Mouse (Mus musculus) limb, embryonic 10.5 days (tissue): ENCODE results near the gene Gm10190. TPM values are rescaled to one million over a fixed set of nuclear protein-coding genes. Genes with fewer than 3 reads are reported as not detected.

Experiments
- DNase-seq: peaks from one replicate; pipeline ENCODE4 v3.0.0-alpha.2; 2017; ENCODE audit warnings: low spot score
- H3K27ac ChIP-seq: fragments of 300-500 bp; sonication (generic); 2 replicates; pipeline ENCODE4 v1.5.1; 2016; ENCODE audit warnings: mild to moderate bottlenecking
- H3K27me3 ChIP-seq: fragments of 300-500 bp; sonication (generic); 2 replicates; pipeline ENCODE4 v1.6.1; 2016; ENCODE audit warnings: low read depth, mild to moderate bottlenecking; ENCODE audit not compliant: poor library complexity, severe bottlenecking
- H3K36me3 ChIP-seq: fragments of 300-500 bp; sonication (generic); 2 replicates; pipeline ENCODE4 v1.6.1; 2016; ENCODE audit warnings: mild to moderate bottlenecking, moderate library complexity
- H3K4me1 ChIP-seq: fragments of 300-500 bp; sonication (generic); 2 replicates; pipeline ENCODE4 v1.6.1; 2016
- H3K4me3 ChIP-seq: fragments of 300-500 bp; sonication (generic); 2 replicates; pipeline ENCODE4 v1.5.1; 2016; ENCODE audit warnings: mild to moderate bottlenecking, moderate library complexity
- H3K9me3 ChIP-seq: fragments of 300-500 bp; sonication (generic); replicated peaks from 2 replicates; pipeline ENCODE4 v1.6.1; 2016; ENCODE audit warnings: mild to moderate bottlenecking
- WGBS: fragments of 180-500 bp; shearing (Covaris S2); methylation state at CpG from one replicate; pipeline ENCODE4 v1.1.7; 2016; 5-methylcytosine and 5-hydroxymethylcytosine counted together
- polyA plus RNA-seq: library from polyadenylated mRNA; unstranded; fragments of >200 nt; fragmentation: Nextera tagmentation; extraction: Ambion mirVana; gene quantifications from 2 replicates; pipeline ENCODE4 v1.2.1, GENCODE M21; 2016

Gm10190 gene
- polyA plus RNA-seq, 1 experiment from 2014 or later: 1.1 TPM

DNA sequence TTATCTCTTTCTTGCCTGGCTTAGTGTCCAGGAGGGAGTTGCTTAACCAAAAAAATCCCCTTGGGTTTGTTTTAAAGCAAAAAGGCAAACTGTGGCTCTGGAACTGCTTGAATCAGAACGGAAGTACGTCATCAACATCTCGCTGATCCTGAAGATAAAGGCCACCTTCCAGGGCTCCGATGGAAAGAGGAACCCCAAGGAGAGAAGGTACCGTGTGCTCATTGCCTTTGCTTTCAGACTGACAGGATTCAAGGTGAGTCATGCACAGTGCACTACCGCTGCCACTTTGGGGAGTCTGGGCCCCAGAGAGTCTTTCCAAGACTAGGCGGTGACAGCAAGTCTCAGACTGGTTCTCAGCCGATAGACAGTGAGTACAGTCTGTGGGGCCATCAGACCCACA, 13.1 kb downstream of the Gm10190 start:
- Histone ChIP-seq H3K27me3 (no peaks in the 10 kb centered on the region), H3K4me3 (no peak overlapping the region), H3K9me3 (no peaks in the 10 kb centered on the region), H3K27ac (no peak overlapping the region), H3K36me3 (no peaks in the 10 kb centered on the region), H3K4me1 (no peaks in the 10 kb centered on the region)
- 90% methylated on average over 8 of the region's 8 CpGs for WGBS
- DNase-seq: no peak

GRCm38 (mm10) chr17:80347234-80347633, 26.1 kb downstream of the Gm10190 start:
- Histone ChIP-seq H3K27me3 (no peaks in the 10 kb centered on the region), H3K36me3 (no peaks in the 10 kb centered on the region), H3K27ac (peak overlapping the region; percentile 12; the same call in 1 of the 2 replicates), H3K4me1 (peaks cover 11% of the 10 kb centered on the region; the same call in 1 of the 2 replicates), H3K4me3 (no peak overlapping the region), H3K9me3 (no peaks in the 10 kb centered on the region)
- DNase-seq: no peak
- 64% methylated on average over 6 of the region's 6 CpGs for WGBS

GRCm38 (mm10) chr17:80346591-80347125, 26.7 kb downstream of the Gm10190 start:
- H3K4me1 ChIP-seq: peaks cover 11% of the 10 kb centered on the region; the same call in 1 of the 2 replicates
- 0 out of 2 replicates have a peak overlapping the region, but pooled peaks have one; percentile 25 for H3K27ac ChIP-seq
- H3K27me3 ChIP-seq: no peaks in the 10 kb centered on the region
- 71% methylated on average over 11 of the region's 11 CpGs for WGBS
- no peak overlapping the region for H3K4me3 ChIP-seq
- no peaks in the 10 kb centered on the region for H3K9me3 ChIP-seq
- no peaks in the 10 kb centered on the region for H3K36me3 ChIP-seq
- no peak for DNase-seq

GRCm38 (mm10) chr17:80345277-80345676, 28.1 kb downstream of the Gm10190 start:
- DNase-seq: peak; percentile 35
- WGBS: 80% methylated on average over 4 of the region's 4 CpGs
- H3K36me3 ChIP-seq: no peaks in the 10 kb centered on the region

DNA sequence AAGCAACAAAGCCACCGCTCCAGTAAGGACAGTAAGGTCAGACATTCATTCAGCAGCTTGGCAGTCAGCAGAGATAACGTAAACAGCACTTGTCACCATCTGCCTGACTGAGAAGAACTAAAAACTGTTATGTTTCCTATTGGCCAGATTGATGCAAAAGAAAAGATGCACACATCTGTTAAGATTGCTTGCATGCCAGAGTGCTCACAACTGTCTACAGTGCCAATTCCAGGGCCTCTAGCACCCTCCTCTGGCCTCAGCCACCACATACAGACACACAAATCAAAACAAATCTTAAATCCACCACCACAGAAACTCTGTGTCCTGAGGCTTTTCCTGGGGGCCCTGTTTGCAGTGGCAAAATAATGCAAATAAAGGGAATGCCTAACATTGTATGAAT, 41.0 kb downstream of the Gm10190 start:
- 90% methylated on average over 2 of the region's 2 CpGs for WGBS
- Histone ChIP-seq H3K36me3 (no peaks in the 10 kb centered on the region), H3K27me3 (no peaks in the 10 kb centered on the region), H3K27ac (no peak overlapping the region), H3K4me1 (no peaks in the 10 kb centered on the region), H3K4me3 (no peak overlapping the region), H3K9me3 (no peaks in the 10 kb centered on the region)
- DNase-seq: no peak

More at GRCm38 (mm10) chr17:80345277-80345676, 28.1 kb downstream of the Gm10190 start:
- no peak overlapping the region for H3K27ac ChIP-seq
- peaks cover 11% of the 10 kb centered on the region; the same call in 1 of the 2 replicates for H3K4me1 ChIP-seq
- no peaks in the 10 kb centered on the region for H3K9me3 ChIP-seq
- H3K4me3 ChIP-seq: no peak overlapping the region
- H3K27me3 ChIP-seq: no peaks in the 10 kb centered on the region

GRCm38 (mm10) chr17:80326431-80326830, 46.9 kb downstream of the Gm10190 start:
- no peaks in the 10 kb centered on the region; the same call in 1 of the 2 replicates for H3K4me1 ChIP-seq
- no peaks in the 10 kb centered on the region for H3K36me3 ChIP-seq
- H3K27me3 ChIP-seq: no peaks in the 10 kb centered on the region
- H3K27ac ChIP-seq: no peak overlapping the region
- no peaks in the 10 kb centered on the region for H3K9me3 ChIP-seq
- DNase-seq: no peak
- 74% methylated on average over 3 of the region's 3 CpGs for WGBS
- H3K4me3 ChIP-seq: no peak overlapping the region

DNA sequence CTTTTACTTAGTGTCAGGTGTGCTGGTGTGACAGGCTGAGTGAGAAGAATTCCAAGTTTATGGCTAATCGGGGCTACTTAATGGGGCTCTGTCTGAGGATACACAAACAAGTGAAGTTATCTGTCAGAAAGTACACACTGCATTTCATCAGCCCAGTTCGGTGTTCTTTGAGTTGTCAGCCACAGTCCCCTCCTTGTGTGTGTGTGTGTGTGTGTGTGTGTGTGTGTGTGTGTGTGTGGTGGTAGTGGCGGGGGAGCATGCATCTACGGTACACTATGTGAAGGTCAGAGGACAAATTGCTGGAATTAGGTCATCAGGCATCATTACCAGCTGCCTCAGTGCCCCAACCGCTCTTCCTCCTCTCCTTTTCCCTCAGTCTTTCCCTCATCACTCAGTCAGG, 47.9 kb downstream of the Gm10190 start:
- H3K4me1 ChIP-seq: no peaks in the 10 kb centered on the region; the same call in 1 of the 2 replicates
- no peak overlapping the region for H3K4me3 ChIP-seq
- H3K27ac ChIP-seq: no peak overlapping the region
- no peaks in the 10 kb centered on the region for H3K27me3 ChIP-seq
- H3K36me3 ChIP-seq: no peaks in the 10 kb centered on the region
- 92% methylated on average over 4 of the region's 5 CpGs for WGBS
- no peak for DNase-seq
- no peaks in the 10 kb centered on the region for H3K9me3 ChIP-seq

- H3K4me1 ChIP-seq: no peaks in the 10 kb centered on the region; the same call in 1 of the 2 replicates
- H3K27ac ChIP-seq: no peak overlapping the region
- no peaks in the 10 kb centered on the region for H3K9me3 ChIP-seq
- H3K4me3 ChIP-seq: no peak overlapping the region
- no peaks in the 10 kb centered on the region for H3K27me3 ChIP-seq
- H3K36me3 ChIP-seq: no peaks in the 10 kb centered on the region
- 82% methylated on average over 7 of the region's 7 CpGs for WGBS
- DNase-seq: no peak
Observed at GRCm38 (mm10) chr17:80324521-80324920, 48.8 kb downstream of the Gm10190 start.

DNA sequence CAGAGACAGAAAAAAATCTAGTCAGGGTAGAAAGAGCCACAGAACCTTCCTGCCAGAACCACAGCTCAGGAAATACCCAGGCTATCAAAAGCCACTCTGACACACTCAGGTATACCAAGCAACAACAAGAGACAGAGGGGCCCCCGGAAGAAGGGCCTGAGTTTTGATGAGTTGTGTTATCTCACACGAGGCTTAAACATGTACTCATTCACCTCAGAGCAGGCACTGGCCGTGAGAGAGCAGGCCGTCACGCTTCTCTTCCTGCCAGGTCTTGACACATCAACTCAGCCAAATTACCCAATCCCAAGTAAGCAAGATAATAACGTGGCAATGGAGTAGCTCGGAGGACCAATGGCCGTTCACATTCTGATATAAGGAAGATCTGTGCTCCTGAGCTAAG, 49.7 kb downstream of the Gm10190 start:
- Histone ChIP-seq H3K27me3 (no peaks in the 10 kb centered on the region), H3K27ac (no peak overlapping the region), H3K36me3 (no peaks in the 10 kb centered on the region), H3K4me3 (no peak overlapping the region), H3K4me1 (no peaks in the 10 kb centered on the region; the same call in 1 of the 2 replicates), H3K9me3 (no peaks in the 10 kb centered on the region)
- WGBS: 80% methylated on average over 8 of the region's 8 CpGs
- no peak for DNase-seq

Other genes with a start within 250 kb of the Gm10190 start
- 11.5 and 12.8 TPM in 2 replicates for gene Galm, start 246.1 kb downstream of the Gm10190 start, polyA plus RNA-seq
- gene Srsf7, start 166.2 kb downstream of the Gm10190 start, polyA plus RNA-seq: 882 and 949 TPM in 2 replicates
- 0.09 and 0.24 TPM in 2 replicates for gene Ttc39d, start 166.1 kb downstream of the Gm10190 start, polyA plus RNA-seq
- gene Gemin6, start 149.1 kb downstream of the Gm10190 start, polyA plus RNA-seq: 52.2 and 56.9 TPM in 2 replicates
- 20.0 and 23.9 TPM in 2 replicates for gene Morn2, start 83.3 kb downstream of the Gm10190 start, polyA plus RNA-seq
- gene Dhx57, start 83.1 kb downstream of the Gm10190 start, polyA plus RNA-seq: 16.9 and 22.2 TPM in 2 replicates
- 0.48 and 0.85 TPM in 2 replicates for gene Arhgef33, start 66.1 kb downstream of the Gm10190 start, polyA plus RNA-seq
- 4.2 and 4.6 TPM in 2 replicates for gene Sos1, start 106.9 kb upstream of the Gm10190 start, polyA plus RNA-seq
- 0.14 and 0.51 TPM in 2 replicates for gene Cdkl4, start 204.3 kb upstream of the Gm10190 start, polyA plus RNA-seq